Mouse (Mus musculus) thymus, postnatal 25 days (tissue): ENCODE data around the gene Zfp653.
A peak's percentile ranks its signal among the peaks of the same experiment; 100 is the strongest.

Experiments used
- DNase-seq: peaks from one replicate; pipeline ENCODE4 v3.0.0; 2022

The Zfp653 gene

DNA sequence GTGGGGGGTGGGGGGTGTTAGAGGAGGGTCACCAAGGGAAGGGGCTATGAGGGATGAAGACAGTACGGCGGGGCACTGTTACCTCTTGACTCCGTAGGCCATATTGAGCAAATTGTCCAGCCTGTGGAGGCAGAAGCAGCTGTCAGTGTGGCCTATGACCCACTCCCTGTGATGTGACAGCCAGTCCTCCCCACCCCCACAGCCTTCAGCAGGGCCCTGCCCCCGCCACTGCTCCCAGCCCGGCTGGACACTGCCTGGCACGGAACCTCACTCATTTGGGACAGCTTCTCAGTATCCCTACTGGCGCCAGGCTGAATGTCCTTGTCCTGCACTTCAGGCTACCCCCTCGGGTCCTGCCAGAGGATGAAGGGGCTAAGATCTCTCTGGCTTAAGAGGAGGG, 46.6 kb downstream of the Zfp653 start:
- DNase-seq, result no peak

DNA sequence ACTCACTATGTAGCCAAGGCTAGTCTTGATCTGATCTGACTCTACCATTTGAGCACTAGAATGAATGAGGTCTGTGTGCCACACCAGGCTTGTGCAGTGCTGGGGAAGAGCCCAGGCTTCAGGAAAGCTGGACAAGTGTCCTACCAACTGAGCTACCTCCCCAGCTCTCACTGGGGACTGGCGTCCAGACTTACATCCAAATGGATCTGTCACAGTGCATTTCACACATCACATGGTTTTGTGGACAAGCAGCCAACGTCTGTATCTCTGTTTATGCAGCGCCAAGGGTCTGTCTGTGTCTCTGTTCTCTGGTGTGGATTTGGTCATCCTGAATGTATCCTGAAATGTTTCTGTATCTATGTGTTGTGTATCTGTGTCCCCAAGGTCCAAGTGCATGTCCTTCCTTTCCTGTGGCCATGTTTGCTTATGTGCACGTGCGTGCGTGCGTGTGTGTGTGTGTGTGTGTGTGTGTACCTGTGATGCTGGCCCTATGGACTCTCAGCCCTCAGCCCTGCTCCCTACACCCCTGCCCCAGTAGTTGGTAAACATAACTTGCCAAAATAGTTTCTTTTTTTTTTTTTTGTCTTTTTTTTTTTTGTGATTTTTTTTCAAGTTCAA, 53.9 kb downstream of the Zfp653 start:
- no peak for DNase-seq

DNA sequence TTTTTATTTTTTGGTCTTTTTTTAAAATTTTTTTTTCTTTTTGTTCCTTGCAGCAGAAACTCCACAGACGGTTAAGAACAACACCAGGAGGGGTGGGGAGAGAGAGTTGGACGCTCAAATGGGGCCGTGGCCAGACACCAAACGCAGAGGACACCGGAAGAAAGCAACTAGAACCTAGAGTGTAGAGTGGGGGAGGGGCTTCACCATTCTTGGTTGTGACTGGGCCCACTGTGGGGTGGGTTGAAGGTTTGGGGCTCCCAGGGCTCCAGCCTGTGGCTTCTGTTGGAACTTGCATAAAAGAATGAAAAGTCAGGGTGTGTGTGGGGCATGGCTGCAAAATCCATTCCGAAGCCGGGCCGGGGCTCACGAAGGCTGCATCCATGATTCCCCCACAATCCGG, 54.9 kb downstream of the Zfp653 start:
- DNase-seq, result peak; percentile 21

DNA sequence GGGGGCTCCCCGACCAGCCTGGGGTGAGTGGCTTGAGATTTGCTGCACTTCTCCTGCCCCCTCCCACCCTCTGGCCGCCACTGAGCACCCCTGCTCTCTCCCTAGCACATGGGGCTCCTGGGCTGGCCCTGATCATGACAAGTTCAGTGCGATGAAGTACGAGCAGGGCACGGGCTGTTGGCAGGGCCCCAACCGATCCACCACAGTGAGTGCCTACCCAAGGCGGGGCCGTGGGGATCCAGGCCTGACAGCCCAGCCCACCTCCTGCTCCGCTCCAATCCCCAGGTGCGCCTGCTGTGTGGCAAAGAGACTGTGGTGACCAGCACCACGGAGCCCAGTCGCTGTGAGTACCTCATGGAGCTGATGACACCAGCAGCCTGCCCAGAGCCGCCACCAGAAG, 58.4 kb downstream of the Zfp653 start:
- DNase-seq, result no peak

DNA sequence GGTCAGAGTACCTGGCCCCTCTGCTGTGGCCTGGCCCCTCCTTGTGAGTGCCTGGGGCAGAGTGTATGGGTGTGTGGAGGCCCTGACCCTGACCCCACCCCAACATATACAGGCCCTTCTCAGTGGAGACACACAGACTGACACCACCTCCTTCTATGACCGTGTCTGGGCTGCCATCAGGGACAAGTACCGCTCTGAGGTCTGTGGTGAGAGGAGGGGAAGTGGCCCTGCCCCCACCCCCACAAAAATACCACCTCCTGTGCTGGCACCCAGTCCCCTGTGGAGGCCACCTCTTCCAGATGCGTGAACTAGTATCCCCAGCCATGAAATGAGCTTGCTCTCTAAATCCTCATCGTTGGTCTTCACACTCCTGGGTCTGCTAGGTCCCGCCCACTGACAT, 60.1 kb downstream of the Zfp653 start:
- DNase-seq, result peak; percentile 18
